Mouse (Mus musculus) right cerebral cortex, postnatal 14 days (tissue): ENCODE results near the gene Pigt.
A peak's percentile ranks its signal among the peaks of the same experiment; 100 is the strongest.

Source experiments
- DNase-seq: peaks from one replicate; pipeline ENCODE4 v3.0.0; 2022

Pigt gene

DNA sequence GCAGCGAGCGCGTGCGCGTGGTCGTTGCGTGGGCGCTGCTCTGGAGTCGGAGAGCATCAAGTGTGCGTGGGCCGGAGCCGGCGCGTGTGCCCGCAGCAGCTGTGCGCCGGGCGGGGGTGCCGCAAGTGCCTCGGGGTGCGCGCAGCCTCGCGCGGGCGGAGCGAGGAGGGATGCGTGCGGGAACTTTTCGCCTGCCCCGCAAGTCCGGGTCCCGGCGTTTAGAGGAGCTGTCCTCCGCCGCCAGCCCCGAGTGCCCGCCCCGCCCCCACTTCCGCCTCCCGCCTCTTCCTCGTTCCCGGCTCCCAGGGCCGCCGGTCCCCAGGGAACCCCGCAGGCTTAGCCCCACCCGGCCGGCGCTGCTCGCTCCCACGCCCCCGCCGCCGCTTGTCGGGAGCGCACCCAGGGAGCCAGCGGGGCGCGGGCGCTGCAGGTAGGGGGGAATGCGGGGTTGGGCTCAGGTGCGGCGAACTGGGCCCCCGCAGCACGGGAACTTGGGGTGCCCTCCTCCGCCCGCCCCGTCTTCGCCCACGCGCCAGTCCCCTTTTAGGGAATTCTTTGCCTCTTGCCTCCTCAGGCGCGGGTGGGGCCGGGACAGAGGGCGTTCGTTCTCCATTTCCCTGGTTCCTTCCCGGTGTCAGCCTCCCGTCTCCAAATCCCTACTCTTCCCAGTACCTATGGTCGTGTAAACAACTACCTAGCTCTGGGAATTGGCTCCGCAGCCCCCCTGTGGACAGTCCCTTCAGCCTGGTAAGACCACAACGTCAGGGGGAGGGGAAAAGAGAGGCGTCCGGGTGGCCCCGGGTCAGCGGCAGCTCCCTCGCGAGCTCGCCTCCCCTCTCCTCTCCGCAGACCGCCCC is 10.8 kb upstream of the Pigt start:
- DNase-seq: peak; percentile 83

DNA sequence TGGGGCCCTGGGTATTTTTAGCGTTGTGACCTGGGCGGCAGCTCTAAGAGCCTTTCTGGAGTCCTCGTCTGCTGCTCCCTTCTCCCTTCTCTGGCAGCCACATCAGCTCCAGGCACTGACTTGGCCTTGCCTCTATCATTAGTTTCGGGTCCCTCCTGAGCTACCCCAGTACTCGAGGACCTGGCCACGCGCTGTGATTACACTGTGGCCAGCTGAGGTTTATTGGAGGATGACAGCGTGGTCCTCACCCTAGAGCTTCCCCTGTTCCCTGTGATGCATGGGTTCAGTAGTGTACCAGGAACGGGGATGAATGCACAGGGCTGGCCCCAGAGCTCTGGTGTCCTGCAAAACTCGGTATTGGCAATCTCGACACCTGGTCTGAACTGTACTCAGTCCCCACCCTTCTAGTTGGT is 10.2 kb upstream of the Pigt start:
- no peak for DNase-seq

DNA sequence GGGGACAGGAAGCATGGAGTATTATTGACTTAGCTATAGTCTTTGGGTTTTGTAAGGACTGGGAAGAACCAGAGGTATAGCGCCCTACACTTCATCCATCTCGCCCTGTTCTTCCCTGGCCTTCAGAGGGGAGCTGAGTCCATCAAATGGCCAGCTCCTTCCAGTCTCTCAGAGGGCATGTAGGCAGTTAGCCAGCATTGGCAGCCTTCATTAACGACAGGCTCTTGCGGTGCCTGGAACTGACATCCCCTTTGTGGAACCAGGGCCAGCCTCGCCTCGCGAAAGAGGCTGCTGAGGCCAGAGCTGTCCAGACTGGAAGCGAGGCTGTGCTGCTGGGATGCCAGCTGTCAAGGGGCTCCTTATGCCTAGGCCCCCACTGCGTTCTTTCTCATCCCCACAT is 9.5 kb upstream of the Pigt start:
- peak; percentile 58 for DNase-seq

DNA sequence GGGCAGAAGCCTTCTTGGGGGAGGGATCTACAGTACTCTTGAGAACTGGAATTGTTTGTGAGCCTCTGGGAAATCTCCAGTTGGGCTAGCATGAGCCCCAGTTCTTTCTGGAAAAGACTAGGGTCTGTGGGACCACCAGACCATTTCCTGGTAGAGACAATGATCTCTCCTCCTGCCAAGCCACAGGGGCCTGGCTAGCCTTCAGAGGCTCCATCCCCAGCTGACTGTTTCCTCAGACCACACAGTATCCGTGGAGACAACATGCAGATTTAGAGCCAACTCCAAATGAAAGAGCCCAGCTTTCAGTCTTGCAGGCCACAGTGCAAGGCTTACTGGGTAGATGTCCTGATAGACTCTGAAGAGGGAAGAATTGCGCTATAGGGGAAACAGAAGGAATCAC is 3.2 kb upstream of the Pigt start:
- no peak for DNase-seq

DNA sequence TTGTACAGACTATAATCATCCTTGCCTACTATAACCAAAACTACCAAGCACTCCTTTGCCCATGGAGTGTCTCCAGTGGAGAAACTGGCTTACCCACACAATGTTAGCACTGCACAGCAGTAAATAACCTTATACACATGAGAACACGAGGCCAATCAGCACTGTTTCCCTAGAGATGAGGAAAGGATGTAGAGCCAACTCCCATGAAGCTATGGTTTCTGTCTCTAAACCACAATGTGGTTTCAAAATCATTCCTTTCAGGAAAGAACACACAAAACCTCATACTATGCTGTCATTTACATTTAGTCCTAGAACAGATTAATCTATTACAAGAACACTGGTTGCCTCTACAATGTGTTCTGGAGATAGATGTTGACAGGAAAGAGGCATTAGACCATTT is 989 bp upstream of the Pigt start:
- no peak for DNase-seq

DNA sequence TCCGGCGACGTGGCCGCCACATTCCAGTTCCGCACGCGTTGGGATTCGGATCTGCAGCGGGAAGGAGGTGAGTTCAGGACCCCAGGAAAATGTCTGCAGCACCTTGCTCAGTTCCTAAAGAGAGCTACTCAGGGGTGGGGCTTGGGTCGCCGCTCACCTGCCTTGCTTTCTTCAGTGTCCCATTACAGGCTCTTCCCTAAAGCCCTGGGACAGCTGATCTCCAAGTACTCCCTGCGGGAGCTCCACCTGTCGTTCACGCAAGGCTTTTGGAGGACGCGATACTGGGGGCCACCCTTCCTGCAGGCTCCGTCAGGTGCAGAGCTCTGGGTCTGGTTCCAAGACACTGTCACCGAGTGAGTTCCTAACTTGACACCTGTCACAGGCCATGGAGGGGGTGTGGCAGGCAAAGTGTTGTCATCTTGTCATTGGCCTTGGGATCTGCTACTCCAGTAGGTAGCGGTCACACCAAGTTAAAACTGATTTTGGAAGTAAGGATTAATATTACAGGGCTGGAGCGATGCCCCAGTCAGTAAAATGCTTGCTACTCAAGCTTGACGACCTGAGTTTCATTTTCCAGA is 460 bp downstream of the Pigt start:
- no peak for DNase-seq

DNA sequence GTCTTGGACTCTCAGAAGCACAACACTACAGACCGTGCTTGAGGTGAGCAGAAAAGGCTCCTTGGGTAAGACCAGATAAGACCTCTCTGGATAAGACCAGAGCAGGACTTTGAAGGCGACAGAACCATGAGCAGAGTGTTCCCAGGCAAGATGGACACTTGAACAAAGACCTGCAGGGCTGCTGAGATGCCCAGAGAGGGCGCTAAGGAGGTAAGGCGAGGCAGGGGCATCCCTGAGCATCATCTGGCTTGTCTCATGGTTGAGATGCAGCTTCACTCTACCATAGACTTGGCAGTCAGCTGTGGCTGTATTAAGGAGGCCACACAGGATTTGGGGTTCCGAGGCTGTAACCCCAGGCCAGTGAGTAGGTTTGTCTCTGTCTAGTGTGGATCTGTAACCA is 2.0 kb downstream of the Pigt start:
- DNase-seq: no peak

DNA sequence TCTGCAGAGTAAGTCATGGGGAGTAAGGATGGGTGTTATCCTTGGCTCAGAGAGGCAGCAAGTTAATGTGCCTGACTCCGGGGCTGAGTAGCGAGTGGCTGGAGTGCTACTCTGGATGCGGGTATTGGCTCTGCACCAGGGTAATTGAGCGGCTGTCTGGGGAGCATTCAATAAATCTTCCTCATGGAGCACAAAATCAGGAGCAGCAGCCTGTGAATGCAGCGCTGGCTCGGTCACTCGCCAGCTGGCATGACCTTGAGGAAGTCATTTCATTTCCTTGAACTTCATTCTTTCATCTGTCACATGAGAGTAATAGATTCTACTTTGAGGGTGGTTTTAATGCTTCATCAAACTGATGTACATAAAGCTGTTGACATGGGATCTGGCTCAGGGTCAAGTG is 3.2 kb downstream of the Pigt start:
- DNase-seq: no peak

DNA sequence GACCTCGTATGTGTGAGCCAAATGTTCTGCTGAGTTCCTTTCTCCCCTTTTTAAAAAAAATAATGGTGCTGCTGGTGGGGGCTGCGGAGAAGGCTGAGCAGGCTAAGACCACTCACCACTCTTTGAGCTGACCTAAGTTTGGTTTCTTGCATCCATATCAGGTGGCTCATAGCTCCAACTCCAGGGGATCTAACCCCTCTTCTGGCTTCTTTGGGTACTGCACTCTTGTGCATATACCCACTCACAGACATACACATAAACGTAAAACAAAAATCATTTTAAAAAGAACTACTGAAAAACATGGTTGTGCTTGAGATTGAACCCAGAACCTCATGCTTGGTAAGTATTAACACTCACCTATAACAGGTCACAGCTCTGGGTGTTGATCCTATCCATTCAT is 7.6 kb downstream of the Pigt start:
- no peak for DNase-seq

DNA sequence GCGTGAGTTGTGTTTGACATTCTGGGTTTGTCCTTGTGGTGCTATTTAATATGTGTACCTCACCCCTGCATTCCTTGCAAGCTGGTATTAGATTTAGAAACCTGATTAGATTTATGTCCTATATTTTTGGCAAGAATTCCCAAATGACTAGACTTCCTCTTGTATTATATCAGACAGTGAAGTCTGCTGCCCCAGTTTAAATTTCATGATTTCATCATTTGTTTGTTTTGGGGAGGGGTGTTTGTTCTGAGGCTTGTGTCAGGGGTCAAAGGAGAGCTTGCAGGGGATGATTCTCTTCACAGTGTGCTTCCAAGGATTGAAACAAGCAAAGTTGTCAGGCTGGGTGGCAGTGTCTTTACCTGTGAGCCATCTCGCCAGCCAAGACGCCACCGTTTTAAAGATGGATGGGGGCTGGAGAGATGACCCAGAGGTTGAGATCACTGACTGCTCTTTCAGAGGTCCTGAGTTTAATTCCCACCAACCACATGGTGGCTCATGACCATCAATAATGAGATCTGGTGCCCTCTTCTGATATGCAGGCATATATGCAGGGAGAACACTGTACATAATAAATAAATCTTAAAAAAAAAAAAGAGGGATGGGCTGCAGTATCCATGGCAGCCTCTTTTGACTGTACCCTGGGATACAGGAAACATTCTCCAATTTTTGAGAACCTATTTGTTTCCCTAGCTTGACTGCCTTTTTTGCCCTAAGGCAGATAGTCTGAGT is 8.5 kb downstream of the Pigt start:
- DNase-seq: no peak

DNA sequence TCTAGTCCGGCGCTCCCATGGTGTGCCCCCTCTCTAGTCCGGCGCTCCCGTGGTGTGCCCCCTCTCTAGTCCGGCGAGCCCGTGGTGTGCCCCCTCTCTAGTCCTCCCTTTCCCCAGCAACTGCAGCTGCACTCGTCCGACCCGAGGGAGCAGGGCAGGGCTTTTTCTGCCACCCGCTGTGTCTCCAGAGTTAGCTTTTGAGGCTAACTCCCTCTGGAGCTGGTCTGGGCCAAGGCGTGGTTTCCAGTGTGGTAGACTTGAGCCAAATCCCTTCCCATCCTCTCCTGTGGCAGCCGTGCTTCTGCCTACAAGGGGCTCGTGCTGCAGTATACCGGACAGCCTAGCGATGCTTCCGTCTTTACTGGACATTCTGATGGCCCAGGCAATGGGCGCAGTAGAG is 10.5 kb downstream of the Pigt start:
- DNase-seq: no peak

DNA sequence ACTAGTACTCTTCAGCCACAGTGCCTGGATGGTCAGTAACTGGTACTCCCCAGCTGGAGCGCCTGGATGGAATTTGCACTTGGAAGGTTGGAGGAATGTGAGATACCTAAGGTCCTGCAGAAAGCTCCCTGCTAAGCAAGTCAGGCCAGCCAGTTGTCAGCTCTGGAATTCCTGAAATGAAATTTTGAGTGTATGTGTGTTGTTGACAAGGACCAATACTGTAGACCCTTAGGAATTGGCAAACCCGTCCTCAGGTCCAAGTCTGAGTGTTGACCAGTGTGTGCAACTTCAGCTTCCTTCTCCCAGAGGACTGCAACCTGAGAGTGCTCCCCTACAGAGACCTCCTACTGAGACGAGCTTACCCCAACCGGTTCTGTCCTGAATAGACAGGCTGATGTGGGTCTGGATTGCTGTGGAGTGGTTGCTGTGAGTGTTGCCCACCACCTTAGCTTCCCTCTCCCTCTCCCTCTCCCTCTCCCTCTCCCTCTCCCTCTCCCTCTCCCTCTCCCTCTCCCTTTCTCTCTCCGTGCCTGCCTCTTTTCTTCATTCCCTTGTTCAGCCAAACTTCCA is 13.4 kb downstream of the Pigt start:
- no peak for DNase-seq

DNA sequence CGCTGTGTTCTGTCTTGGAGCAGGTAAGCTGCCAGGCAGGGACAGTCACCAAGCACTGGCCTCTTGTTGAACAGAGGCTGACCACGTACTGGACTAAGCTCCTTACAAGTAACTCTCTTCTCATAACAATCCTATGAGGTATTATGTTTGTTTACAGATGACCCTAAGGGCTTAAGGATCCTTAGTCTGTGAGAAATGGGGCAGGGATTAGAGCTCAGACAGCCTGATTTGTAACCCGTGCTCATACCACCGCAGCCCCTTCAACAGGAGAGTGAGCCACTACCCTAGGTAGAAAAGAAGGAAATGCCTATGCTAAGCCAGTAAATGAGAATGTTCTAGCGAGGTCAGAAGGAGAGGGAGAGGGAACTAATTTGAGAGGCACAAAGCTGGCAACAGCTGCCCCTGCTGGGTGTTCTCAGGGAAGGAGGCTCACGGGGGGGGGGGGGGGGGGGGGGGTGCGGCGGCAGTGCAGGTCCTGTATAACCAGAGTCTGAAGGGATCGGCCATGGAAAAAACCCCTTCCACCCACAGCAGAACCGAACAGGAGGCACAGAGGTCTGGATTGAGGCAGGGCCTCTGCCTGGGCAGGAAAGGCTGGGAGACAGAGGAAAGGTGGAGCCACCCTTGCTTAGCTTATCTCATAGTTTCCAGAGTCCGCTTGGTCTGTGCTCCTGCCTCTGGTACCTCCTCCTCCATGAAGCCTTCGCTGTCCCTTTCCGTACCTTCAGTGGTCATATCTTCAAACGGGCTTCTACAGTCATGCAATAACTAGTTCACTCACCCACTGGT is 15.0 kb downstream of the Pigt start:
- no peak for DNase-seq

DNA sequence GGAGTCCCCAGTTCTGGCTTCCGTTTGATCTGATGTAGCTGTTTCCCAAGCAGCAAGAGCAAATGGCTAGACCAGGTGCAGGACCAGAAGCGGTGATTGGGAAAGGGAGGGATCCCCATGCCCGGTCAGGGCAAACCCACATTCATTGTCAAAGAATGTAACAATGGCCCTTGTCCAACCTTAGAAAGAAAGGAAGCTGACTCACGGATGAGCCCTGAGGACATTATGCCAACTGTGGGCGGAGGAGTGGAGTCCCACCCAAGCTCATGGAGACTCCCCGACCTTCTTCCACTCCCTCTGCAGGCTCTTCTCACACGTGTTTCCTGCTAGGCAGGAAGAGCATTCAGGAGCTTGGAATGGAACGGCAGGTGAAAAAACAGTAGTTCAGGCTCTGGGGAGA is 16.1 kb downstream of the Pigt start:
- DNase-seq: no peak

DNA sequence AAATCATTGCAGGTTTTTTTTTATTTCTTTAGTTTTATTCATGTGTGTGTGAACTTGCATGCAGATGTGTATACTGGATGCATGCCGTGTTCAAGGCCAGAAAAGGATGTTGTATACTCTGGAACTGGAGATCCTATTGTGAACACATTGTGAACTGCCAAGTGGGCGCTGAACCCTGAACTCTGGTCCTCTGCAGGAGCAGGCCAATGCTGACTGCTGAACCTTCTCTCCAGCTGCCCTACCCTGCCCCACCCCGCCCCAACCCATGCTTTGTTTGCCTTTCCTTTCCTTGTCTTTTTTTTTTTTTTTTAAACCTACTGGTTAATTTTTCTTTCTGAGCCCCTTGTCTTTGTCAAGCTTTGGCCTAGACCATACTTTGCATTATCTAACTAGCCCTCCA is 17.6 kb downstream of the Pigt start:
- no peak for DNase-seq

DNA sequence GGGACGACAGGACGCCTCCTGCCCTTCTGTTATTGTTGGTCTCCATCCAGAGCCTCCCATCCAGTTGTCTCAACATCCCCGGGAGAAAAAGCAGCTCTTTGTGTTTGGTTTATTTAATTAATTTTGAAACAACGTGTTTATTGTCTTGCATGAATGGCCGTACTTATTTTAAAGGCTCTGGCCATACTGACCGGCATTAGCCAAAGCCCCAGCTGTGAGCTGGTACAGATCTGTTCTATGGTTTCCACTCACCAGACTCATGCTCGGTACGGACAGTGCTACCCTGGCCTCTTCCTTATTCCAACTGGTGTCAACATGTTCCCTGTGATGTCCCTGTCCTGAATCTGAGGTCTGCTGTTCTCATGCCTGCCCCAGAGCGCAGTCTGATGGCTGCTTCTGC is 18.6 kb downstream of the Pigt start:
- no peak for DNase-seq

DNA sequence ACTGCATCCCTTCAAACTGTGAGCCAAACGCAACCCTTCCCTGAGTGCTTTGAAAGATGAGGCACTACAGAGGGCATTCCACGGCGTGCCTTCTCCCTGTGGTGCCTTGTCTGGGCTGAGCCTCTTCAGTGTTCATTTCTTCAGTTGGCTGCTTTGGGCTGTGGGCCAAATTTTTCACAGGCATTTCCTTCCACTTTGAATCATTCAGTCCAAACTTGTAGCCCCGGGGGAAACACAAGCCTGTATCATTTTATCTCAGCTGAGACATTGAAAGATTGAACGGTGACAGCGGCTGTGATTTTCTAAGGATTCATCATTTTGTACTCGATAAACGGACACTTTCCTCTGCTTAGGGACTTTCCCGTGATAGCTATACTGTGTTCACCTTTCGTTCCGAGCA is 19.3 kb downstream of the Pigt start:
- no peak for DNase-seq

DNA sequence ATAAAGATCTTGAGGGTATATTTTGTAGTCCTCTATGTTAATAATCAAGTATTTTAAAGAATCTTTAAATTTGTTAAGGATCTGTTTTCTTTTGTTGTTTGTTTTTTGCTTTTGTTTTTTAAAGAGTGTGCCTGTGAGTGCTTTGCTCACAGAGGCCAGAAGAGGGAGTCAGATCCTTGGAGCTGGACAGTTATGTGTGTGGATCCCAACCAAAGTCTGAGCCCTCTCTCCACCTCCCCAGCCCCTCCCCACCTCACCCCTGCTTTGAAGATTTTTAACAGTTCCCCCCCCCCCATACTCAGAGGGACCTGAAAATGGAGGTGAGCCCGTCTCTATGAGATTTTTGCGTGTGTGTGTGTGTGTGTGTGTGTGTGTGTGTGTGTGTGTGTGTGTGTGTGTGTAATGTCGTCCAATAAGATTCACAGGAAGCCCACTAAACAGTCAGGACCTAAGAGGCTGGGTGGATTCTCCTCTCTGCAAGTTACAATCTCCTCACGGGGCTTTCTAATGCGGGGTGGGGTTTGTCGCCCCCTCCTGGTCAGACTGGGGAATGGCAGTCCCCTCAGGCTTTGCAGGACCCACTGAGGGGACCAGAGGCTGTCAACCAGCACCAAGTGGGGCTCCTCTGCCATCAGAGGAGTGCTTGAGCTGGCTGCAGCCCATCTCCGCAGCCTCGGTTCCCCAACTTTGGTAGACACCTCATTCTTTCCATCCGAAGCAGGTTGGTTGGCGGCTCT is 20.3 kb downstream of the Pigt start:
- DNase-seq: no peak

DNA sequence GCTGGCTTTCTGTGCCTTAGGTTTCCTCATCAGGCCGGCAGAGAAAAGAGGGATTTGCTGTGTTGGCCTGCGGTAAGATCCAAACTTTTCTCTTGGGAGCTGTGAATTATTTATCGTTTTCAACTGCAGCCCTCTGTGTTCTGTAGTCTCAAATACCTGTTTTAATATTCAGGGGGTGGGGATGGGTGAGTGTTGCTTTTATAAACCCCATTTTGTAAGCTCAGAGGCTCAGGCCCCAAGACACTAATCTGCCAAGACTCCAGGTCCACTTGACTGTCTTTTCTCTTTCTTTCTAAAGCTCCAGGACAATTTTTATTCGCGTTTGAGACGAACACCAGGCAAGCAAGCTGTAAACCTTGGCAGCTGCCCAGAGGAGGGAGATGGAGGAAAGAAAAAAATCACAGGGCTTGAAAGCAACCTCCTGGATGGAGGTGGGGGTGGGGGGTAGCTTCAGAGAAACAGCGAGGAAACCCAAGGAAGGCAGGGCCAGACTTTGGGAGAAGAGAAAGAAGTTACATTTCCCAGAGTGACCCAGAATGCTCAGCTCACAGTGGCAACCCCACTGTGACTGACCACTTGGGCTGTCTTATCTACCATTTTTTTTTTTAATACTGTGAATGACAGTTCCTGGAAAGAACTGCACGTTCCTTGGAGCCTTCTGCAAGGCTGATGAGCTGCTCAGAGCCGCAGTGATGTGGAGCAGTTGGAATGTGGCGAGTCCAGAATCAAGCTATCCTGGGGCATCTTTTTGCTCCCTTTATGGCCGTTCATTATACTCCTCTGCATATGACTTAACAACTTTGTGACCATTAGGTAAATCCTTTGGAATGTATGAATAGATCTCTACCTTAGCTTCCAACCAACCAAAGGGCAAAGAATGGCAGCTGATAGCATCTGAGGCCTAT is 21.2 kb downstream of the Pigt start:
- peak; percentile 48 for DNase-seq

DNA sequence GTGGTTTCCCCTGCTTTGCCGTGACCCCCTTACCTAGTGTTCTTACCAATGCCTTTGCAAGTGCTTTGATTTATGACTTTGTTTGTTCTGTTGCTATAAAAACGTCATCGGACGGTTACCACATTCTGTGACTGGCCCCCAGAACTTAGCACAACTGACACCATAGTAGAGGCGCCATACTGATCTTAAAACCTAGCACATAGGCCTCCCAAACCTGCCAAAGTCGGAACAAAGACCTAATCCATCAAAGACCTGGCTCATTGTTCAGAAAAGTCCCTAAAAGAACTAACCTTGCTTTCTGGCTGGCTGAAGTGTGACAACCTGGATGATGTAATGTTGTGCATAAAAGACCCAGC is 21.8 kb downstream of the Pigt start:
- no peak for DNase-seq

DNA sequence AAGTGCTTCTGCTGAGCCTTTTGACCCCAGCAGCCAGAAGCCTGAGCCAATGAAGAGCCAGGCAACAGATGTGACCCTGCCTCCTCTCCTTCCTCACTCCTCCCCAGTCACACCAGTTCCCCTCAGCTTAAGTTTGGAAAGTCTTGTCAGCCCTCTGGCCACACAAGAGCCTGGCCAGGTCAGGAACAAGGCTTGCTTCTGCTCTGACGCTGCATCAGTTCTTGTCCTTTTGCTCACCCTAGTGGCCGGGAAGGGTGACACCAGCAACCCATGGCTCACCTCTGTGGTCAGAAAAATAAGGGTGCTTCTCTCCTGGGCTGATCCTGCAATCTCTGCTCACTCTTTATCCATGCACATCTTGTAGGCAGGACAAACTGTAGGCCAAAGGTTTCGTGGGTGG is 23.5 kb downstream of the Pigt start:
- no peak for DNase-seq
